8 mouse cellular contexts compared by ENCODE assay signal in the genomic region with DNA sequence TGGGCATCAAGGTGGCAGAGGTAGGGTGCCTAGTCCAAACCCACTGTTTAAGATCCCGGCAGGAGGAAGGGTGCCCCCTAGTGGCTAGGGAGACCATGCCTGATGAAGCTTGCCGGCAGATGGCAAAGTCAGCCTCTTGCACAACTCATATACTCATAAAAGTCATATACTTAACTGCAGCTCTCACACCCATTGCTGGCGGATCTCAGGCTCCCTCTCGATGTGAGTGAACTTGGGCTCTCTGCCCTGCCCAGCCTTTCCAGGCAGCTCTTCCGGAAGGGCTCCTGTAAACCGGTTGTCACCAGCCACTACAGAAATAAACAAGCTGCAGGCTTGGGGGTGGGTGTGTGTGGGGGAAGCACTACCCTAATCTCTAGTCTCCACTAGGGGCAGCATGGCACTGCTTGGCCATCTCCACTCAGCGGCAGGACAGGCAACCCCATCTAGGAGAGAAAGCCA. TPM values are rescaled to one million over a fixed set of nuclear protein-coding genes. Genes with fewer than 3 reads are reported as not detected.
A peak's percentile ranks its signal among the peaks of the same experiment; 100 is the strongest.
DNase-seq lines count a peak whose midpoint lies in the region; ATAC-seq and TF ChIP-seq lines count a peak whose summit lies in the region.

No protein-coding gene starts in this region.

- peak overlapping the region; percentile 27 for H3K4me3 ChIP-seq in embryonic facial prominence, embryonic 13.5 days
- H3K4me3 ChIP-seq in heart, adult 2 months = peak overlapping the region; percentile 36; the same call in 1 of the 2 replicates
- H3K4me3 ChIP-seq in limb, embryonic 14.5 days (replicated peaks; ENCODE audit: low read length) = no peak overlapping the region
- H3K4me3 ChIP-seq in midbrain, postnatal 0 days (ENCODE audit: low read depth, low read length) = no peak overlapping the region

- WGBS in embryonic facial prominence, embryonic 13.5 days = under 1% methylated on average over 7 of the region's 7 CpGs
- under 1% methylated on average over 7 of the region's 7 CpGs for WGBS in heart, adult 2 months
- WGBS in limb, embryonic 14.5 days = 3% methylated on average over 7 of the region's 7 CpGs
- WGBS in midbrain, postnatal 0 days = 2% methylated on average over 7 of the region's 7 CpGs

- peaks cover 21% of the 10 kb centered on the region for H3K4me1 ChIP-seq in embryonic facial prominence, embryonic 13.5 days
- H3K4me1 ChIP-seq in heart, adult 2 months (ENCODE audit: control insufficient read depth, insufficient read depth, low read length) = peaks cover 4% of the 10 kb centered on the region
- H3K4me1 ChIP-seq in limb, embryonic 14.5 days (ENCODE audit: control insufficient read depth, insufficient read depth, low read length) = peaks cover 9% of the 10 kb centered on the region
- H3K4me1 ChIP-seq in midbrain, postnatal 0 days (ENCODE audit: insufficient read depth, low read length) = peaks cover 3% of the 10 kb centered on the region; the same call in 1 of the 2 replicates

- no peaks in the 10 kb centered on the region for H3K36me3 ChIP-seq in embryonic facial prominence, embryonic 13.5 days
- no peaks in the 10 kb centered on the region; the same call in 1 of the 2 replicates for H3K36me3 ChIP-seq in heart, adult 2 months (ENCODE audit: control insufficient read depth, insufficient read depth, low read length)
- no peaks in the 10 kb centered on the region for H3K36me3 ChIP-seq in limb, embryonic 14.5 days (ENCODE audit: control insufficient read depth, insufficient read depth, low read length)
- no peaks in the 10 kb centered on the region for H3K36me3 ChIP-seq in midbrain, postnatal 0 days (ENCODE audit: insufficient read depth, low read length)

- intact Hi-C loops in heart, adult 2 months (cut with DNase I) = loop anchor here (1.0 to 5.0 kb wide), 3 partner anchors 26 to 44 kb away; a partner anchor contains a TSS

- H3K9me3 ChIP-seq in embryonic facial prominence, embryonic 13.5 days = no peaks in the 10 kb centered on the region
- H3K9me3 ChIP-seq in limb, embryonic 14.5 days (ENCODE audit: control insufficient read depth, low read length) = no peaks in the 10 kb centered on the region
- H3K9me3 ChIP-seq in midbrain, postnatal 0 days (ENCODE audit: low read length) = no peaks in the 10 kb centered on the region

- peak overlapping the region; percentile 51; the same call in 1 of the 2 replicates for H3K27ac ChIP-seq in embryonic facial prominence, embryonic 13.5 days
- H3K27ac ChIP-seq in heart, adult 2 months = peak overlapping the region; percentile 85
- peak overlapping the region; percentile 34; the same call in 1 of the 2 replicates for H3K27ac ChIP-seq in limb, embryonic 14.5 days (replicated peaks; ENCODE audit: low read depth, low read length)
- peak overlapping the region; percentile 77 for H3K27ac ChIP-seq in midbrain, postnatal 0 days (ENCODE audit: low read depth, low read length)

- peak overlapping the region; percentile 40; the same call in 1 of the 2 replicates for H3K9ac ChIP-seq in embryonic facial prominence, embryonic 13.5 days
- no peak overlapping the region; the same call in 1 of the 2 replicates for H3K9ac ChIP-seq in heart, adult 2 months (ENCODE audit: low read depth, low read length)
- no peak overlapping the region for H3K9ac ChIP-seq in limb, embryonic 14.5 days (ENCODE audit: low read depth, low read length, severe bottlenecking)
- H3K9ac ChIP-seq in midbrain, postnatal 0 days (replicated peaks; ENCODE audit: low read length, poor library complexity, severe bottlenecking) = no peak overlapping the region

- H3K27me3 ChIP-seq in embryonic facial prominence, embryonic 13.5 days = peaks cover 22% of the 10 kb centered on the region
- no peaks in the 10 kb centered on the region for H3K27me3 ChIP-seq in heart, adult 2 months (ENCODE audit: control insufficient read depth, insufficient read depth, low read length)
- H3K27me3 ChIP-seq in limb, embryonic 14.5 days (ENCODE audit: control insufficient read depth, insufficient read depth, low read length) = no peaks in the 10 kb centered on the region
- H3K27me3 ChIP-seq in midbrain, postnatal 0 days (ENCODE audit: insufficient read depth, low read length) = no peaks in the 10 kb centered on the region

- H3K79me2 ChIP-seq in heart, adult 2 months (replicated peaks; ENCODE audit: control insufficient read depth, insufficient read depth, low read length) = no peaks in the 10 kb centered on the region

- peak; percentile 78 for DNase-seq in 3134 (ENCODE audit: extremely low read depth, insufficient read length, low spot score)
- peak; percentile 86 to 93 for DNase-seq in adrenal gland, postnatal 36 days
- peak; percentile 84 to 90 for DNase-seq in heart, adult 2 months
- peak; percentile 91 to 94 for DNase-seq in kidney, adult 8-10 months
- peak; percentile 84 for DNase-seq in limb, embryonic 14.5 days (ENCODE audit: low spot score)
- peak; percentile 91 for DNase-seq in midbrain, postnatal 0 days (ENCODE audit: low spot score)
- peak; percentile 74 to 89 for DNase-seq in spleen, postnatal 14 days (ENCODE audit: low spot score in 2 of 2)

- peak overlapping the region; percentile 53 for H3K4me2 ChIP-seq in embryonic facial prominence, embryonic 13.5 days
- H3K4me2 ChIP-seq in limb, embryonic 14.5 days (replicated peaks; ENCODE audit: low read depth, low read length, severe bottlenecking) = peak overlapping the region; percentile 24; the same call in 1 of the 2 replicates
- H3K4me2 ChIP-seq in midbrain, postnatal 0 days (ENCODE audit: low read depth, low read length, poor library complexity, severe bottlenecking) = peak overlapping the region; percentile 4

- no peak for ATAC-seq in embryonic facial prominence, embryonic 13.5 days (ENCODE audit: insufficient number of reproducible peaks, insufficient read depth, low FRiP score, low TSS enrichment, low read depth)
- ATAC-seq in limb, embryonic 14.5 days (ENCODE audit: low FRiP score, low read depth) = no peak
- ATAC-seq in midbrain, postnatal 0 days (ENCODE audit: low FRiP score) = peak; percentile 39

- peak; percentile 63; the same call in 1 of the 2 replicates for TF ChIP-seq EP300 in heart, adult 2 months (IDR thresholded peaks at IDR 0.05; ENCODE audit: insufficient read depth, low read depth, low read length)

- TF ChIP-seq POLR2A in heart, adult 2 months (IDR thresholded peaks at IDR 0.05; ENCODE audit: insufficient read depth, low read depth, low read length) = no peak
- no peak for TF ChIP-seq POLR2A in limb, embryonic 14.5 days (IDR thresholded peaks at IDR 0.05; ENCODE audit: borderline replicate concordance, extremely low read depth, insufficient read depth, insufficient read length)

- TF ChIP-seq CTCF in heart, adult 2 months (IDR thresholded peaks at IDR 0.05) = peak; percentile 83
- peak; percentile 79 for TF ChIP-seq CTCF in midbrain, postnatal 0 days (IDR thresholded peaks at IDR 0.05)

RNA-seq across cellular contexts. Expression of a gene that starts 4.0 kb away (rescaled TPM):
- 100 to 1,000 TPM; 291 to 296 TPM for total RNA-seq in adrenal gland, postnatal 36 days (2021)
- 409 and 438 TPM in 2 replicates for polyA plus RNA-seq in embryonic facial prominence, embryonic 13.5 days (2015; fragmentation: Nextera tagmentation; extraction: Ambion mirVana)
- 100 to 1,000 TPM; 327 to 342 TPM for total RNA-seq in heart, adult 2 months (2021)
- 315 and 439 TPM in 2 replicates for polyA plus RNA-seq in heart, adult 2 months (2012; rRNA removed)
- 501 and 550 TPM in 2 replicates for polyA plus RNA-seq in limb, embryonic 14.5 days (2012; rRNA removed)
- polyA plus RNA-seq in limb, embryonic 14.5 days (2014; fragmentation: Nextera tagmentation; extraction: Ambion mirVana) = 404 and 419 TPM in 2 replicates
- 547 and 625 TPM in 2 replicates for total RNA-seq in midbrain, postnatal 0 days (2014; rRNA removed)
- polyA plus RNA-seq in midbrain, postnatal 0 days (2015; fragmentation: Nextera tagmentation; extraction: Ambion mirVana) = 461 and 501 TPM in 2 replicates

RNA-seq across cellular contexts. Expression of a gene that starts 5.7 kb away (rescaled TPM):
- not detected for total RNA-seq in adrenal gland, postnatal 36 days (2021)
- not detected in 2 replicates for polyA plus RNA-seq in embryonic facial prominence, embryonic 13.5 days (2015; fragmentation: Nextera tagmentation; extraction: Ambion mirVana)
- not detected for total RNA-seq in heart, adult 2 months (2021)
- not detected in 2 replicates for polyA plus RNA-seq in heart, adult 2 months (2012; rRNA removed)
- polyA plus RNA-seq in limb, embryonic 14.5 days (2012; rRNA removed) = 0.19 TPM in 1 of 2 replicates, not detected in the other
- polyA plus RNA-seq in limb, embryonic 14.5 days (2014; fragmentation: Nextera tagmentation; extraction: Ambion mirVana) = not detected in 2 replicates
- total RNA-seq in midbrain, postnatal 0 days (2014; rRNA removed) = not detected in 2 replicates
- not detected in 2 replicates for polyA plus RNA-seq in midbrain, postnatal 0 days (2015; fragmentation: Nextera tagmentation; extraction: Ambion mirVana)

RNA-seq across cellular contexts. Expression of a gene that starts 8.1 kb away (rescaled TPM):
- total RNA-seq in adrenal gland, postnatal 36 days (2021) = not detected
- not detected in 2 replicates for polyA plus RNA-seq in embryonic facial prominence, embryonic 13.5 days (2015; fragmentation: Nextera tagmentation; extraction: Ambion mirVana)
- total RNA-seq in heart, adult 2 months (2021) = not detected
- not detected in 2 replicates for polyA plus RNA-seq in heart, adult 2 months (2012; rRNA removed)
- 0.05 TPM in 1 of 2 replicates, not detected in the other for polyA plus RNA-seq in limb, embryonic 14.5 days (2012; rRNA removed)
- polyA plus RNA-seq in limb, embryonic 14.5 days (2014; fragmentation: Nextera tagmentation; extraction: Ambion mirVana) = not detected in 2 replicates
- 0.33 TPM in 1 of 2 replicates, not detected in the other for total RNA-seq in midbrain, postnatal 0 days (2014; rRNA removed)
- not detected in 2 replicates for polyA plus RNA-seq in midbrain, postnatal 0 days (2015; fragmentation: Nextera tagmentation; extraction: Ambion mirVana)

RNA-seq across cellular contexts. Expression of a gene that starts 9.9 kb away (rescaled TPM):
- total RNA-seq in adrenal gland, postnatal 36 days (2021) = not detected
- not detected in 2 replicates for polyA plus RNA-seq in embryonic facial prominence, embryonic 13.5 days (2015; fragmentation: Nextera tagmentation; extraction: Ambion mirVana)
- total RNA-seq in heart, adult 2 months (2021) = not detected
- 0.21 TPM in 1 of 2 replicates, not detected in the other for polyA plus RNA-seq in heart, adult 2 months (2012; rRNA removed)
- not detected in 2 replicates for polyA plus RNA-seq in limb, embryonic 14.5 days (2012; rRNA removed)
- polyA plus RNA-seq in limb, embryonic 14.5 days (2014; fragmentation: Nextera tagmentation; extraction: Ambion mirVana) = 0.17 TPM in 1 of 2 replicates, not detected in the other
- not detected in 2 replicates for total RNA-seq in midbrain, postnatal 0 days (2014; rRNA removed)
- polyA plus RNA-seq in midbrain, postnatal 0 days (2015; fragmentation: Nextera tagmentation; extraction: Ambion mirVana) = 1.5 TPM in 1 of 2 replicates, not detected in the other

RNA-seq across cellular contexts. Expression of a gene that starts 13.6 kb away (rescaled TPM):
- total RNA-seq in adrenal gland, postnatal 36 days (2021) = 1 to 10 TPM; 5.8 TPM
- polyA plus RNA-seq in embryonic facial prominence, embryonic 13.5 days (2015; fragmentation: Nextera tagmentation; extraction: Ambion mirVana) = 10.8 and 11.3 TPM in 2 replicates
- total RNA-seq in heart, adult 2 months (2021) = under 1 TPM; 0.47 to 0.61 TPM
- polyA plus RNA-seq in heart, adult 2 months (2012; rRNA removed) = 1.5 and 2.4 TPM in 2 replicates
- 14.8 and 19.1 TPM in 2 replicates for polyA plus RNA-seq in limb, embryonic 14.5 days (2012; rRNA removed)
- 13.0 and 15.8 TPM in 2 replicates for polyA plus RNA-seq in limb, embryonic 14.5 days (2014; fragmentation: Nextera tagmentation; extraction: Ambion mirVana)
- total RNA-seq in midbrain, postnatal 0 days (2014; rRNA removed) = 130 and 157 TPM in 2 replicates
- polyA plus RNA-seq in midbrain, postnatal 0 days (2015; fragmentation: Nextera tagmentation; extraction: Ambion mirVana) = 240 and 253 TPM in 2 replicates

Comparison
In these comparisons a context has a peak if more than half of its experiments do, and no peak if none do; other contexts are left out.
1. H3K27ac ChIP-seq: peak in every context shown above with its lines; median percentile 85 in heart, adult 2 months; 77 in midbrain, postnatal 0 days; 51 in embryonic facial prominence, embryonic 13.5 days; 34 in limb, embryonic 14.5 days.
2. H3K4me3 ChIP-seq: peak in embryonic facial prominence, embryonic 13.5 days (single experiment) and heart, adult 2 months (single experiment); none in limb, embryonic 14.5 days (single experiment) and midbrain, postnatal 0 days (single experiment).
3. Peak in every context shown above with its lines, with median percentiles within 50 percentile points of each other: DNase-seq and H3K4me2 ChIP-seq.